Mouse (Mus musculus) ES-CJ7 (cell line): ENCODE data around the gene Upp2.

Experiments
- DNase-seq: peaks from one replicate; pipeline ENCODE4 v3.0.0; 2011; ENCODE audit warnings: low read depth, low spot score

Upp2 gene

DNA sequence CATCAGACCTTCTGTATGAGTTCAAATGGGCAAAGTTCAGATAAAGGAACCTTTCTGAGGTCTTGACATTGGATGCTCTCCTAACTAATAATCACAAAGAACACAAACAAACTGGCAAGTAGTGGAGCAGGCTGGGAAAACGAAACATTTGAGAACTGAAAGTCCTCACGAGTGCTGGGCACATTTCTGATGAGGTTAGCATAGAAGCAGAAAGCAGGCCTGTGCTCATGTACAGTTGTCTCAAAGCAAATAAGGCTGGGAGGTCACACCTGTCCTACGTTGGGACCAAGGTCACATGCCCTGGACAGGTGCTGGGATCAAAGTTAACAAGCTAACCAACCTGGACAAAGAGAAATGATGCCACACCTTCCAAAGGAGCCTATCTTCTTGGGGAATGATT is 187.6 kb downstream of the Upp2 start:
- no peak for DNase-seq

DNA sequence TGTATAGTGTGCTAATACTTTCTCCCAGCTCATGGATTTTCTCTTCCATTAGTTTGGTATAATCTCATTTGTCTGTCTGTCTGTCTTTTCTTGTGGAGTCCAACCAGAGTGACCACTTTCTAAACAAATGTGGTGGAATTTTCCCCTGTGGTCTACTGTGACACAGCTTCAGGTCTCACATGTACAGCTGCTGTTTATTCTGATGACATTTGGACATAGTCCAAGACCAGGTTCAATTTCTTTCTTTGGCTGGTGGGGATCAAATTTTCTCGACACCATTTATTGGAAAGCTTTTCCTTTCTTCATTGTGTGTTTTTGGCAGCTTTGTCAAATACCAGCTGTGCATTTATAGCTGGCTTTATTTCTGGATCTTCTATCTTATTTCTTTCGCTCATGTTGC is 191.0 kb downstream of the Upp2 start:
- no peak for DNase-seq

DNA sequence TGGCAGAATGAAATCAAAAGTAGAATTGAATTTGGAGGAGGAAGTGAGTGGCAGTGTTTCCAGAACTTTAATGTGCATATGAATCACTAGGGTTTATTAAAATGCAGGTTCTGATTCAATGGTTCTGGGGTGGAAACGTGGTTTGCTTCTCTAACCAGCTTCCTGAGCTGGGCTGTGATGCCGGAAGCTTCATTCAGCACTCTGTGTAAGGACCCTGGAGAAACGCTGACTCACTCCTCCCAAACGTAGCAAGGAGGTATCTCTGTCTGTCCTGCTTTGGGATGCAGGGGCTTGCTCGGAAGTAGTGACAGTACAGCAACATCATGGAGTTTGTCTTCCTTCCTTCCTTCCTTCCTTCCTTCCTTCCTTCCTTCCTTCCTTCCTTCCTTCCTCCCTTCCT is 192.6 kb downstream of the Upp2 start:
- no peak for DNase-seq

DNA sequence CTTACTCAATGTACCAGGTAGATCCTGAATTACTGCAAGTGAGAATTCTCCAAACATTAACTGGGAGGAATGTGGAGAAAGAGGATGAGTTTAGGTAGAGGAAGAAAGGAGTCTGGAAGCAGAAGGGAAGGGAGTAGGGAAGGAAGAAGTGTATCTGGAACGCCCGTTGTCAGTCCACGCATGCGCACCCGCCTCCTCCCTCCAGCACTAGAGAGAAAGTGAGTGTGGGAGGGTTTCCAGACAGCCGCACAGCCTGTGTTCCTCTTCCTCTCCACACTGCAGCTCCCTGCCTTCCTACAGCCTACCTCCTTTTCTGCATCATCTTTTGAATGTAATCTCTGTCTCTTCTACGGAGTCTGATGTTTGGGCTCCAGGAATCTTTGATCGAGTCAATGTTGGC is 198.0 kb downstream of the Upp2 start:
- DNase-seq, result no peak

DNA sequence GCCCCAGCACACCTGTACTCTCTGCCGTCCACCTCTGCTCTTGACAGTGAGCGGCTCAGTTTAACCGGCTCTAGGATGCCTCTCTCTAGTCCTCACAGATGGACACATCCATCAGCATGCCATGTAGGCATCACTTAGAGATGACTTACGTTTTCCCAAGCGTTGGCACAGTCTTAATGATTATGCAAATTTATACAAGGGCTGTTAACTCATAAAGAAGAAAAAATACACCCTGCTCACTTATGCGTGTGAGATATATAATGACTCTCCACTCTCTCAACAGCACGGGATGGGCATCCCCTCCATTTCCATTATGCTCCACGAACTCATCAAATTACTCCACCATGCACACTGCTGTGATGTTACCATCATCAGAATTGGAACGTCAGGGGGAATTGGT is 206.7 kb downstream of the Upp2 start:
- no peak for DNase-seq

DNA sequence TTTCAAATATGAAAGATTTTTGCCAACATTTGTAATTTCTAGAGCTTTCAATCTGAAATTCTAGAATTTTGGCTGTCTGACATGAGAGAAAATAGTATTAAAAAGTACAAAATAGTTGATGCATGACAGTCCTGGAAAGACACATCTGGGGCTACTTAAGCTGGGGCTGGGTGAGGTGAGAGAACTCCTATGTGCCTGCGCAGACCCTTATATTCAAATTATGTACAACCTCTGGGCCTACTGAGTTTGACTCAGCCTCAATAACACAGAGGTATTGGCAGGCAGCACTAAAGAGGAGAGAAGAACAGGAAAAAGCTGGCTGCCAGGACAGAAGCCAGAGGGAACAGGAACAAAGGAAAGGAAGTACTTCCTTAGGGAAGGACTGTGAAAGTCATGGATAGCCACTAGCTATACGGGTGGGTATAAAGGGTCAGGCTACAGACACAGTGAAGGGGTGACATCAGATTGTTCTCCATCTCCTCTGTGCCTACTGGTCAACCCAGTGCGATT is 211.9 kb downstream of the Upp2 start:
- no peak for DNase-seq

DNA sequence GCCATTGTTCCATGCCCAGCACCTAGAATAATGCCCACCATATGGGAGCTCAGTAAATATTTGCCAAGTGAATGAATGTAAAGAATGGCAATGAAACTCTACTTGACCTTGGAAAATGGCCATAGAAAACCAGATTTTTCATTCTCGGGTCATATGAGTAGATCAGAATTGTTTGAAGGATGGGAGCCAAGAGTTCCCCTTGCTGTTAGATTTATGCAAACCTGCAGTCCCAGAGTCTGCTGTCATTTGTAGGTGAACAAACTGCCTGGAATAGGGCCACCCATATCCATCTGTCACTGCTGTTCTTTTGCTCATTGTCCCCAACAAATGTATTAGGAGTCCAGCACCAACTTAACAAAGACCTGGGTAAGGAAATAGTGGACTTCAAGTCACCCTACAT is 216.4 kb downstream of the Upp2 start:
- DNase-seq, result no peak

DNA sequence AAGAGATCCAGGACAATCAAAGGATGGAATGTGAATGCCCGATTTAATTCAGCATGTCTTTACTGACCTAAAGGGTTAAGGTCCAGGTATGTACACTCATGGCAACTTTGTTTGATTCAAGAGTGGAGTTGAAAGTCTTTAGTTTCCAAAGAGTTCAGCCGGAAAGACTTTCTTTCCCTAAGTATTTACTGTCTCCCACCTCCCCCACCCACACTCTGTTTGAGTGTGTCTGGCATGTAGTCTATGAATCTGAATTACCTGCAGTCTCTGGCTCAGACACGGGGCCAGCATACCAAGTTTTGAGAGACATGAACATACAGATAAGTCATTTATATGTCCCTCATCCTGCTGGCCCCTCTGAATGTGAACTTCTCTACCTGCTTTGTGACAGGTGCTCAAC is 219.1 kb downstream of the Upp2 start:
- DNase-seq, result no peak

DNA sequence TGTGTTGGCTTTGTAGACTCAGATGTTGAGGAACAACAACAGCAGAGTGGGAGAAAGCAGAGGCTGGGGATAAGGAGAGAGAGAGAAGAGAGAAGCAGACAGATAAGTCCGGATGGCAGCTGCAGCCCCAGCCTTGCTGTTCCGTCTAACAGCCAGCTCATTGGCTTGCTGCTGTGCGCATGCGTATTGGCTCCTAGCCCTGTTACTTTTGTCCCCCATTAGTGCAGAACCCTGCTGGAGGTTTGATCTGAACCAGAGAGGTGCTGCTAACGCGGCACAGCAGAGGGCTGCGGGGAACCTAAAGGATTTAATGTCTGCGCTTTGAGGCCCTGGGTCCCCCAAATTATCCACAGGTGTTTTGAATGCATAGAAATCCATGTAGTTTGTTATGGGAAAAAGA is 219.6 kb downstream of the Upp2 start:
- no peak for DNase-seq

DNA sequence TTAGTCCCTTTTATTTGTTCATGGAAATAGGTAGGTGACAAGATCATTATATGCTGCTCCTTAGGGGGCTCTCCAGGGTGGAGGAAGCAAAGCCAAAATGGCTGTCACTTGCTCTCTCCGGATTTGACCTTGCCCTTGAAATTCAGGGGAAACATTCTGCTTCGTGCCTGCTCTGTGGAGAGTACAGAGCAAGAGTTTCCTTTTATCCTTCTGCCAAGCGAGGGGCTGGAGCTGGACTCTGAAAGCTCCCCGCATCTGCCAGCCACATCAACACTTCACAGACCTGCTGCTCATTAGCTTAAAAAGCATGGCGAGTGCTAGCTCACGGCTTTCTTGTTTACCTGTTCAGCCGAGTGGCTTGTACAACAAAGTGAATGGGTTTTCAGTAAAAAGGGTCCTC is 220.3 kb downstream of the Upp2 start:
- DNase-seq, result no peak

DNA sequence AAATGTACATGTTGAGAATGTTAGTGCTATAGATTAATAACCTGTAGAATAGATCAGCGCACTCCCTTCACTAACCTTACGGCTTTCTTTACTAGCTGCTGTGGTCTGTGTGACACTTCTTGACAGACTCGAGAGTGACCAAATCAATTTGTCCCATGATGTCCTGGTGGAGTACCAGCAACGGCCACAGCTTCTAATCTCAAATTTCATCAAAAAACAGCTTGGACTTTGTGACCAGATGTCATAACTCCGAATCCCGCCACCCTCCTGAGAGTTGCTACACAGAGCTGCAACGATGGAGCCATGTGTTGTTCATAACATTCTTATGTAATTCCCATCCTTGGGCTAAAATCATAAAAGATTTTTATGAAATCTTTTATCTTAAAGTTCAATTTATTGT is 222.8 kb downstream of the Upp2 start:
- DNase-seq, result no peak

DNA sequence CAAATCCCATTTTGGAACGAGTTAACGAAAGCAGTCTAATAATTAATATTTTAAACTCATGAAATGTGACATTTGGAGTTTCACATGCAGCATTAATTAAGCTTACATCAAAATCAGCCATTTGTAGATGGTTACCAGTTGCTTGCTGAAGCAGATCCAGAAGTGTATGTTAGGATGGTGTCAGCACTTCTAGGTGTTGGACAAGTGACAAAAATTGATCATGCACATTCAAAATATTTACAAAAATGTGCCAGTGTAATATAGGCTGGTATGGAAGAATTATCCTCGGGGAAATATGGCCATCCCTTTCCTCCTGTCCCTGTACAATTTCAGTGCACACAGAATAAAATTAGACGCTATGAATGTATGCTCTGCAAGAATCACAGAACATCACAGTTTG is 223.3 kb downstream of the Upp2 start:
- DNase-seq, result no peak

DNA sequence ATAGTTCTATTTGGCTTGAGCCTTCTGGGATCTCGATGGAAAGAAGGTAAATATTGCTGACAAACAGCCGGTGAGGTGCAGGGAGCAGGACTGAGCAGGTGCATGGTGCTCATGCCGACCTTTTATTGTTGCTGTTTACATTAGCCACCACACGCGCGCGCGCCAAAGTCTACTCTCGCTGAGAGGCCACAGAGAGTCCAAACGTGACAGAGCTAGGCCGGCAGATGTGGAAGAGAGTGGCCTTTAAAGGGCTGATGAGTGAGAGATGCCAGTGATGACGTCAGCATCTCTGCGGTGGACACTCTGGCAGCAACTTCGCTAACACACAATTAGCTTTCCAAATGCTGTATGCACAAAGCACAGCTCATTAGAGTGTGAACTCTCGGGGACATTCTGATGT is 227.4 kb downstream of the Upp2 start:
- DNase-seq, result no peak

DNA sequence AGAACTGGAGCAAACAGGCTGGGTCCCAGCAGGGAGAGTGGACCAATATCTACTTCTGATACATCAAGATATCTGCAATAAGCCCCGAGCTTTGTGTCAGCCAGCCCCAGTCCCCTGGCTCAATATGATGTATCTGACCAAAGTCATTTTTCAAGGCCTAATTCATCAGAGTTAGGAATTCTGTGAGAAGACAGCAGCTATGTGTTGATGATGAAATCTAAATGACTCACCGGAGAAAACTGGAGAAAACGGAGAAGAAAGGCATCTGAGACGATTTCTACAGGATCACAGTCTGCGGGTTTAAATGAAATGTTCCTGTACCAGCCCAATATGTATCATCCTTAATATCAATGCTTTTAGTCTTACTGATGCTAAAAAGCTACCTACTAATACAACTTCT is 228.3 kb downstream of the Upp2 start:
- no peak for DNase-seq

DNA sequence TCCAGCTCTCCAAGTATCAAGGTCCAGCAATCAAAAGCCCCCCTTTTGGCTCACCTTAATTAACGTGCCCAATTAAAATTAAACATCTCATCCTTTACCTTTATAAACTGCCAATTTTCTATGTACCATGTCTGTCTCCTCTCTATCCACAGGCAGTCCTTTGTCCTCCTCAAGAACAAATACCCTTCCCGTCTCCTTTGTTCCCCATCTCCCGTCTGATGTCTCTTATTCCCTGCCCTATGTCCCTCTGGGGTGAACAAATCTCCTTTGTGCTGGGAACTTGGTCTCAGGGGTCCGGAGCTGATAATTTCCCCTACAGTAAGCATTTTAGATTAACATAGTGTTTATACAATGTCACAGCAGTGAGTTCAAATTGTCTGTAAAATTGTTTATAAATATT is 230.4 kb downstream of the Upp2 start:
- DNase-seq, result no peak

DNA sequence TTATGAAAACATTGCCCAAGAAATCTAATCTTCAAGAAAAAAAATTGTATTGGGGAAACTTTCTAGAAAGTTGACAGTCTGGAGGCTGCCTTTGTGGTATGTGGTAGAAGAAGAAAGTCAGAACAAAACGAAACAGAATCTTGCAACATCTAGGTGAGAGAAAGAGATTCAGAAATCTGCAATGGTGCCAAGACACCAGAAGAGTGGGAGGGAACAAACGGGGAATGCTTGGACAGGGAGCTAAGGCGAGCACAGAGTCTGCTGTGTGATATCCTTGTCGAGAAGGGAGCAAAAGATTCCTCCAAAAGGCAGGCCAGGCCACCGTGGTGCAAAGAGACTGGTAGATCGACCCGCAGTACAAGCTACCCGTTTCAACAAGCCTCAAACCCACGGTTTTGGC is 232.0 kb downstream of the Upp2 start:
- no peak for DNase-seq

DNA sequence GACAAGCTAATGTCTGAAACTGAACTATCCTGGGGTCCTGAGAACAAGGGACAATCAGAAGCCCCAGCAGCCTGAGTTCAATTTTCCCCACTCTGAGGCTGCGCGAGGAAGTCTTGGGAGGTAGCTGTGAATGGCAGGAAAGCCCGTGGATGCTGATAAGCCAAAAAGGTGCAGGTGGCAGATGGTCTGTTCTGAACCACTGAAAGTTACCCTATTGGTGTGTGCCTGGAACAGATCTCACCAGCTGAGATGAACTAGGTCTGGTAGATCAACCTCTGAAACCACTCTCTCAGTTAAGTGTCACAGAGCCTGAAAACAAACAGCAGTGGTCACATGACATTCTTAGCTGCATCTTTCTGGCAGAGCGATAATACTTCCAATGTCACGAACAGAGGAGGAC is 232.5 kb downstream of the Upp2 start:
- no peak for DNase-seq

DNA sequence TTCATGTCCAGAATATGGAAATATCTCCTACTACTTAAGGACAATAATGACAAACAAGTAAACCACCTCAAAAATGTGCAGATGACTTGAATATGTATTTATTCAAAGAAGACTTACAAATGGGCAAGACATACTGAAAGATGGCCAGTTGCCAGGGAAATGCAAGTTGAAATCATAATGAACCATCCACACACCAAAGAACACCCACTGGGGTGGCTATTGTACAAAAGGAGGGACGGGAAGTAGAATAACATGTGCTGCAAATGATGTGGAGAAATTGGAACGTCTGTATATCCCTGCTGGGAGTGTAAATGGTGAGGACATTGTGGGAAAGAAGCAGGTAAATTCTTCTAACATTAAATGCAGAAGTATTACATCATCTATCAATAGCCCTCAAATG is 245.8 kb downstream of the Upp2 start:
- no peak for DNase-seq

DNA sequence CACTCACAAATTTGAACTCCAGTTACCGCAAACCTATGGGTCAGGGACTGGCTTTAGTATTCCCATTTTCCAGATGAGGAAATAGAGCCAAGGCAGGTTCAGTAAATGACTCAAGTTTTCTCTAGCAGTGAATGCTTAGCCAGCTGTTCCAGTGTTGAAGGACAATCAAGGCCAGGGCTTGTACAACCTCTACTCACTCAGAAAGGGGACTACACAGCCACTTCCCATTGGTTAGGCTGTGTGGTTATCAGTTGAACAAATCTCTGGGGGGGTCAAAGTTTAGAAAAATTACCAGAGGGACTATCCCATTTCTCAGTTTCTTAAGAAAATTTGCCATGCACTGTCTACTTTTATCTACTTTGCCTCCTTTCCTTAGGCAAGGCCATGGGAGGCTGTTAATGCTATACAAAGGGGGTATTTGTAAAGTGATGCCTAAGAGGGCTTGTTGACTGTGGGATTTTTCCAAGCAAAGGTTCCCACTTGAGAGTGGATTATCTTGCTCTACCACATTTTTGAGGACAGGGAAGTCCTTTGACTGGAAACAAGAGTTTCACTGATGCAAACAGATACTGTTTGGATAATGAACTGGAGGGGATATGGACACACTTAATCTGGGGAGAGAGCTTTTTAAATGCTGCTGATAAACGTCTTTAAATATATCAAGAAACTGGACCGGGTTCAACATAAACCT is 262.0 kb downstream of the Upp2 start:
- no peak for DNase-seq

DNA sequence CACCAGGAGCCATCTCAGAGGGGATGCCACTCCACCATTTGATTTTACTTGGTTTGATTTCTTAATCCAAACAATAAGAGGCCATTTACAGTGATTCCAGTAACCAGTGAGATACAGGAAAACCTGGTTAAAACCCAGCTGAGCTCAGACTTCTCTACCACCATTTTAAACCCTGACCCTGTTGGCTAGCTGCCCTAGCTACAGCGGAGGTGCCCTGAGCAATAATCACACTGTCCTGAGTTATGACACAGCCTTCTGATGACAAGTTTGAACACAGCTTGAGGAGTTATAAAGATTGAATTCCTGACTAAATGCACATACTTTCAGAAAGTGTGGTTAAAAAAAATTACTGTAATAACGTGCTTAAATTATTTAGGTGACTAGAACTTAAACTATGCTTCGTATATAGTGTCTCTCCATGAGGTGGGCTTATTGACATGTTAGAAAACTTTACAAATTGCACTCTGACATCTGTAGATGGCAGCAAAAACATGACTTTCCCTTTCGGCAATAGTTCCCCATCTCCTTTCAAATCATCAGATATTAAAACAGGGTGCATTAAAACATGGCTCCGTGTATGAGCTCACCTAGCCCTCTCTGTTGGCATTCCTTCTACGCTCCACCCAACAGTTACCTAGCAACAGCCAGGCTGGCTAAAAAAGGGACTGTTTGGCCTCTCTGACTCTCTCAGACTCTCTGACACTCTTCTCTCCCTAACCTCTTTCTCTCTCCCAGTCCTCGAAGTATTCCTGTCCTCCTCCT is 263.1 kb downstream of the Upp2 start:
- no peak for DNase-seq

DNA sequence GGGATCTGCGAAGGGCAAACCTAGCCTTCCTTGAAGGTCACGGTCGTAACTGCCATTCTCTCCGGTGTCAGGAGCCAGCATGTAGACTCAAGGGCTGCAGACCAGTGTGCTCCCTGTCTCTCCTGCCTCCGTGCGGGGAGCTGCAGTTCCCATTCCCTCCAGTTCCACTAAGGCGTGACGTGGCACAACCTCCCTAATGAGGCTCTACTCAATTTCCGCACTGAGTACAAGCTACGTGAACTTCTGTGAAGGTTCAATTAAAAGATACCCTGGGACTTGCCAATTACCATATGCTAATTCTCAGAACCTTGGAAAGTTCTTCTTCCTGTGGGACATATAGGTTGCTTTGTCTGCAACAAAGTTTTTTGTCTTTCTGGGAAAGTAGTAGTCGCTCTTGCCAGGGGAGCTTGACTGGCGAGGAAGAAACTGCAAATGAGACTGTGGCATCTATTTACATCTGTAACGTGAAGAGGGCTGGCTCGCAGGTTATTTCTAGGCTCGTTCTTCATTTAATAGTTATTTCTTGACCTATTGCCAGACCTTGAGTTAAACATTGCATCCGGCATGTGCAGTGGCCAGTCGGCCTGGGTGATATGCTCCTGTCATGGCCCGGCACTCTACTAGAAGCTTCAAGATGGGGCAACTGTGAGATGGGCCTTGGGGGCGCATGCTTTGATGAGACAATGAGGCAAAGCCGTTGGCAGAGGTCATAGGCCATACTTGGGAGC is 265.3 kb downstream of the Upp2 start:
- DNase-seq, result peak; percentile 18

DNA sequence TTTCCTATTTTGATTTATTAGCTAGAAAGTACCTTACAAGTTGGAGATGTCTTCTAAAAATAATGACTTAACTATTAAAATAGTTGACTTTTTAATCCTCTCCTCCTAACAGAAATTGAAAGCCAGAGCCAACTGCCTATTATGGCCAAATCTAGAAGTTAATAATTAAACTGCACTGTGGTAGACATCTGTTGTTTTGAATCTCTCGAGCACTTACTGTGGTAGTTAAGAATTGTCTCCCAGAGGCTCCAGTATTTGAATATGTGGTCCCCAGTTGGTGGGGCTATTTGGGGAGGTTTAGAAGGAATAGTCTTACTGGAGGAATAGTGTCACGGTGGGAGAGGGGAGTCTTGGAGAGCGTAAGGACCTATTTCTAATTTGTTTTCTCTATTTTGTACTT is 273.9 kb downstream of the Upp2 start:
- no peak for DNase-seq

DNA sequence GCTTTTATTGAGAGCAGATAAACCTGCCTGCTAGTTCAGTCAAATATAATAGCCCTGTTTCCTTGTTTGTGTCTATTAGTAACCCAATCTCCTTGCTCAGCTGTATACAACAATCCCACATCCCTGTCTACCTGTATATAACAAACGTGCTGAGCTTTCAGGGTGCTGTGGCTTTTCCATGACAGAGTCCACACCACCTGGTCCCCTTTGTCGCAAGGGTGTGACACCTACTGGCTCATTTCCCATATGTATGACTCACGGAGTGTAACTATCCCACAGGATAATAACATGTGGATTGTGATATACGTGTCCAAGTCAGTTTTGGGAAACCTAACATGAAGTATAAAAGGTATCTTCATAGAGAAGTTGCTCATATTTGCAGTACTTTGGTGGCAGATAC is 275.3 kb downstream of the Upp2 start:
- DNase-seq, result no peak
